Mouse (Mus musculus): ENCODE measurements at regions not wholly inside any gene's neighbourhood (a gene's known extent, or its start where the extent isn't known, plus 50 kb on each side); places are given as distances from the start of the nearest gene placed in this dataset.

DNA sequence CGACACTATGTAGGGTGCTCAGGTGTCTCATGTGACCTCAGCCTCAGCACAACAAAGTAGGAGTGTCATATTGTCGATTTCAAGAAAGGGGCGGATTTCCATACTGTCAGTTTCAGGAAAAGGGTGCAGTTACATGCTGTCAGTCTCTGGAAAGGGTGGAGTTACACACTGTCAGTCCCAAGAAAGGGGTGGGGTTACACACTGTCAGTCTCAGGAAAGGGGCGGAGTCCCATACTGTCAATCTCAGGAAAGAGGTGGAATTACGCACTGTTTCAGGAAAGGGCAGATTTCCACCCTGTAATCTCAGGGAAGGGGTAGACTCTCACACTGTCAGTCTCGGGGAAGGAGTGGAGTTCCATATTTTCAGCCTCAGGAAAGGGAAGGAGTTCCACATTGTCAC is 51.9 kb upstream of the St6galnac5 start:
- TF ChIP-seq MAFK (IDR thresholded peaks at IDR 0.05; ENCODE audit: insufficient read depth, low read depth, low read length) (no peak), CHD2 (IDR thresholded peaks at IDR 0.05; ENCODE audit: low read depth, low read length) (no peak), ZC3H11A (IDR thresholded peaks at IDR 0.05; ENCODE audit: borderline replicate concordance, low read depth, low read length) (no peak)
